Mouse (Mus musculus) midbrain, embryonic 11.5 days (tissue): ENCODE data around the gene Slc34a3. TPM values are rescaled to one million over a fixed set of nuclear protein-coding genes. Genes with fewer than 3 reads are reported as not detected.

Experiments used
- ATAC-seq: fragments of 200-750 bp; cut with Nextera tagmentation; 2 replicates; pipeline ENCODE4 v1.8.0; 2017; ENCODE audit warnings: moderate TSS enrichment, moderate library complexity; ENCODE audit not compliant: low FRiP score
- DNase-seq: peaks from one replicate; pipeline ENCODE4 v3.0.0; 2015; ENCODE audit warnings: low spot score; ENCODE audit errors: missing footprints
- H3K27ac ChIP-seq: fragments of 300-500 bp; sonication (generic); 2 replicates; pipeline ENCODE4 v1.5.1; 2014; ENCODE audit warnings: low read depth, low read length
- H3K27me3 ChIP-seq: fragments of 300-500 bp; sonication (generic); 2 replicates; pipeline ENCODE4 v1.6.1; 2014; ENCODE audit warnings: mild to moderate bottlenecking, low read length, moderate library complexity, mixed read lengths; ENCODE audit not compliant: control insufficient read depth, insufficient read depth
- H3K36me3 ChIP-seq: fragments of 300-500 bp; sonication (generic); 2 replicates; pipeline ENCODE4 v1.6.1; 2014; ENCODE audit warnings: mild to moderate bottlenecking, low read length, moderate library complexity, mixed read lengths; ENCODE audit not compliant: control insufficient read depth, insufficient read depth
- H3K4me1 ChIP-seq: fragments of 300-500 bp; sonication (generic); 2 replicates; pipeline ENCODE4 v1.6.1; 2014; ENCODE audit warnings: low read length; ENCODE audit not compliant: control insufficient read depth, insufficient read depth
- H3K4me2 ChIP-seq: fragments of 300-500 bp; sonication (generic); 2 replicates; pipeline ENCODE4 v1.6.1; 2014; ENCODE audit warnings: mild to moderate bottlenecking, moderate library complexity
- H3K4me3 ChIP-seq: fragments of 300-500 bp; sonication (generic); 2 replicates; pipeline ENCODE4 v1.5.1; 2014; ENCODE audit warnings: low read depth, low read length
- H3K9ac ChIP-seq: fragments of 300-500 bp; sonication (generic); 2 replicates; pipeline ENCODE4 v1.6.1; 2014; ENCODE audit warnings: low read length
- H3K9me3 ChIP-seq: fragments of 300-500 bp; sonication (generic); 2 replicates; pipeline ENCODE4 v1.6.1; 2016; ENCODE audit warnings: low read length; ENCODE audit not compliant: control insufficient read depth
- WGBS: fragments of 180-500 bp; shearing (Covaris S2); extraction: QIAGEN DNeasy Blood & Tissue Kit; methylation state at CpG from one replicate; pipeline ENCODE4 v1.1.7; 2014; 5-methylcytosine and 5-hydroxymethylcytosine counted together
- polyA plus RNA-seq: library from polyadenylated mRNA; unstranded; fragments of >200 nt; fragmentation: Nextera tagmentation; extraction: Ambion mirVana; gene quantifications from 2 replicates; pipeline ENCODE4 v1.2.1, GENCODE M21; 2014

Gene Slc34a3
- not detected in 2 replicates for polyA plus RNA-seq

DNA sequence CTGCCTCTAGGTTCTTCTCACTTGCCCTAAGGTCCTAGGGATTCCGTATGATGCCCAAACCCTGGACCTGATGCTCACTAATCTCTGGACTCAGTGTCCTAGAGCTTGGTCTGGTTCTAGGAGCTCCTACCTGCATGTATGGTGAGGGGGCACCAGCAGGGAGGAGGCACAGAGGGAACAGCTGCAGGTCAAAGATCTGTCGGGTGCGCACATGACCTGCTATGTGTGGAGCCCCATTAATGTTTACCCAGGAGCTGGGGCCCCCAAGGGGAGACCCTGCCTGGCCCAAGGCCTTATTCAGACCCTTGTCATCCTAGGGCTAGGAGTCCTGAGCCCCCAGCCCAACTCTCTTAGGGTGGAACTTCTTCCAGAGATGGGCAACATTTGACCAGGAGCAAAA lies at the start of gene Slc34a3:
Gene Slc34a3, minus strand, starts transcription at position 315 of the 400 bp plus-strand sequence.
- Histone ChIP-seq H3K27ac (no peak within 1 kb of the TSS), H3K9me3 (no peaks in the 10 kb centered on the region), H3K4me2 (no peak within 1 kb of the TSS), H3K27me3 (no peaks in the 10 kb centered on the region), H3K4me3 (no peak within 1 kb of the TSS), H3K36me3 (no peaks in the 10 kb centered on the region), H3K4me1 (no peaks in the 10 kb centered on the region), H3K9ac (no peak within 1 kb of the TSS)
- ATAC-seq (no peak), DNase-seq (peak; percentile 44)
- WGBS = 87% methylated on average over 3 of the region's 3 CpGs

DNA sequence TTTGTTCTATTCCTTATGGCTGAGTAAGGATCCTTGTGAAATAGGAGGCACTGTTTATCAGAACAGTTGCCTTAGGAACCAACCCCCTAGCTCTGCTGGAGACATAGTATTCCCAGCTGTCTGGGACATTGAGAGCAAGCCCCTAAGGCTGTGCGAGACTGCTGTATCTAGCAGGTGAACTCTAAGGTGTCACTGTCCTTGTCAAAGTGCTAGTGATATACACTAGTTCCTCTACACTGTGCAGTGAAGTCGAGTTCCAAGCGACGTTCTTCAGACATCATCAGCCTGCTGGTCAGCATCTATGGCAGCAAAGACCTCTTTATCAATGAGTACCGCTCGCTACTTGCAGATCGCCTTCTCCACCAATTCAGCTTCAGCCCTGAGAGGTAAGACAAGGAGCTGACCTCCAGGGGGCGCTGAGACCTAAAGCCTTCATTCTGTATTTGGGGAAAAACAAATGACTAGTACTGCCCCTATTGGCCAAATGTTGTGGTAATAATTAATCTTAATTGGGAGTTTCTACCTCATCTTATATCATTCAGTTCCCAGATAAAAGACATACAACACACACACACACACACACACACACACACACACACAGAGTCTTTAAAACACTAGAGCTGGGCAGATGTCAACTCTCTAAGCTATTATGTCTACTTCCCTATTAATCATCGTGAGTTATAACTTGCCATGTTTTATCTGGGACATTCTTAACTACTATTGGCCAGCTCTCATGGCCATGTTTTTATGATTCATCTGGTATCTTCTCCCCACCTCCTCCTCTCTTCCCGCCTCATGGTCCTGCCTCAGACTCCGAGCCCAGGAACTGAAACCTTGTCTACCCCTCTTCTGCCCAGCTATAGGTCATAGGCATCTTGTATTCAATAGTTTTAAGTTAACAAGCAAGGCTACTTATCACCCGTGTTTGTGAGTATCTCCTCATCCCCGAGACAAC lies 45.0 kb upstream of the Slc34a3 start:
- Histone ChIP-seq H3K4me3 (no peak overlapping the region), H3K9me3 (no peaks in the 10 kb centered on the region), H3K9ac (no peak overlapping the region), H3K36me3 (peaks cover 40% of the 10 kb centered on the region), H3K4me2 (no peak overlapping the region), H3K27me3 (no peaks in the 10 kb centered on the region), H3K27ac (no peak overlapping the region), H3K4me1 (no peaks in the 10 kb centered on the region)
- 61% methylated on average over 13 of the region's 13 CpGs for WGBS
- no peak for ATAC-seq
- DNase-seq = peak; percentile 96

DNA sequence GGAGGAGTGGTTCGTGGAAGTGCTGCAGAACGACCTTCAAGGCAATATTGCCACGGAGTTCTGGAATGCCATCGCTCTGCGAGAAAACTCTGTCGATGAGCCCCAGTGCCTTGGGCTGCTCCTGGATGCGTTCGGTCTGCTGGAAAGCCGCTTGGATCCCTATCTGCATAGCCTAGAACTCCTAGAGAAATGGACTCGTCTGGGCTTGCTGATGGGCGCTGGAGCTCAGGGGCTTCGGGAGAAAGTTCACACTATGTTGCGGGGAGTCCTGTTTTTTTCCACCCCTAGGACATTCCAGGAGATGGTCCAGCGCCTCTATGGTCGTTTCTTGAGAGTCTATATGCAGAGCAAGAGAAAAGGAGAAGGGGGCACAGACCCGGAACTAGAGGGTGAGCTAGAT lies 38.8 kb upstream of the Slc34a3 start:
- Histone ChIP-seq H3K9me3 (no peaks in the 10 kb centered on the region), H3K27ac (no peak overlapping the region), H3K4me2 (peak overlapping the region; percentile 70)

DNA sequence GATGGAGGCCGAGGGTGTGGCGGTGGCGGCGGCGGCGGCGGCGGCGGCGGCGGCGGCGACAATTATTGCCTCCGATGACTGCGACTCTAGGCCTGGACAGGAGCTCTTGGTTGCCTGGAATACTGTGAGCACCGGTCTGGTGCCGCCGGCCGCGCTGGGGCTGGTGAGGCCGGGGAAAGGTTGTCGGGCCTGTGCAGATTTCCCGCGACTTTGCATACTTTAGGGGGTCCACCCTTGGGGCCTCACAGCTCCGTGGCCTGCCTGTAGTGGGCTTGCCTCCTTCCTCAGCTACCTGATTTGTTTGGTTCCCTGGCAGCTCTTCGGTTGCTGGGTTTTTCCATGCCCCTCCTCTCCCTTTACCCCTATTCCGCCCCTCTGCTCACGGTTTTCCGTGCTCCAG lies 38.4 kb upstream of the Slc34a3 start:
- WGBS = under 1% methylated on average over 26 of the region's 29 CpGs
- DNase-seq = no peak
- Histone ChIP-seq H3K4me2 (peak overlapping the region; percentile 70), H3K4me3 (peak overlapping the region; percentile 83), H3K27ac (no peak overlapping the region), H3K9me3 (no peaks in the 10 kb centered on the region), H3K9ac (peak overlapping the region; percentile 91), H3K36me3 (peaks cover 14% of the 10 kb centered on the region), H3K27me3 (no peaks in the 10 kb centered on the region), H3K4me1 (peaks cover 20% of the 10 kb centered on the region)
- peak; percentile 71 for ATAC-seq

More for the DNA sequence above, 38.8 kb upstream of the Slc34a3 start:
- WGBS = 40% methylated on average over 16 of the region's 16 CpGs
- Histone ChIP-seq H3K4me3 (peak overlapping the region; percentile 83), H3K9ac (peak overlapping the region; percentile 91), H3K36me3 (peaks cover 16% of the 10 kb centered on the region), H3K27me3 (no peaks in the 10 kb centered on the region), H3K4me1 (peaks cover 20% of the 10 kb centered on the region)
- peak; percentile 86 for DNase-seq
- no peak for ATAC-seq

DNA sequence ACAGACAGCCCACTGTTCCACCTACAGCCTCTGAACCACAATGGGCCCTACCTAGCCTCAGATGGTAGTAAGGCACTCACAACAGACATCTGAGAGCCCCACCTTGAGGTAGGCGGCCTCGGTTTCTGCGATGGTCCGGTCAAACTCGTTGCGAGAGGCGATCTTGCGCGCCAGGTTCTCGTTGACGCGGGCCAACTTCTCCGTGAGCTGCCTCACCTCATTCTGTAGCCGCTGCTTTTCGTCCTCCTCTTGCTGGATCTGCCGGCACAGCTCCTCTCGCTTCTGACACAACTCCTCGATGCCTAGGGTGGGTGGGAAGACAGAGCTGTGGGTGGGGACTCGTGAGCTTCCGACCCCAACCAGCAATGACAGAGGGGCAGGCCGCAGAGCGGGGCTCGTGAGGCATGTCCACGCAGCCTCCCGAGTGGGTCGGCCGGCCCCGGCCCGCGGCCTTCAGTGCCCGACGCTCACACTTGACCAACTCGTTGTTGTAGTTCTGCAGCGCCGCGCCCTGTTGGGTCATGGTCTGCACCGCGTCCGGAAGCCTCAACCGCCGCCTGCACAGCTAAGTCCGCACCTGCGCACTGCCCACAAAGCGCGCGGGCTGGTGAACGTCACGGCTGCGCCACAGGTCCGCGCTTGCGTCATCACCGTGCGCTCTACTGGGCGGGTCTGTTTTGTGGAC lies 37.8 kb upstream of the Slc34a3 start, which contains the start of the genes Ssna1 and Anapc2:
Gene Ssna1, minus strand, starts transcription at position 612 of the 685 bp plus-strand sequence.
Gene Anapc2, plus strand, starts transcription at position 652 of the 685 bp plus-strand sequence.
- Histone ChIP-seq H3K9me3 (no peaks in the 10 kb centered on the region), H3K27ac (peak within 1 kb of the TSS; percentile 59; the same call in 1 of the 2 replicates), H3K4me3 (peak within 1 kb of the TSS; percentile 83), H3K4me2 (peak within 1 kb of the TSS; percentile 97), H3K36me3 (peaks cover 14% of the 10 kb centered on the region), H3K4me1 (peaks cover 20% of the 10 kb centered on the region), H3K27me3 (no peaks in the 10 kb centered on the region), H3K9ac (peak within 1 kb of the TSS; percentile 91)
- under 1% methylated on average over 55 of the region's 55 CpGs for WGBS
- DNase-seq (peak; percentile 100), ATAC-seq (peak; percentile 97)

DNA sequence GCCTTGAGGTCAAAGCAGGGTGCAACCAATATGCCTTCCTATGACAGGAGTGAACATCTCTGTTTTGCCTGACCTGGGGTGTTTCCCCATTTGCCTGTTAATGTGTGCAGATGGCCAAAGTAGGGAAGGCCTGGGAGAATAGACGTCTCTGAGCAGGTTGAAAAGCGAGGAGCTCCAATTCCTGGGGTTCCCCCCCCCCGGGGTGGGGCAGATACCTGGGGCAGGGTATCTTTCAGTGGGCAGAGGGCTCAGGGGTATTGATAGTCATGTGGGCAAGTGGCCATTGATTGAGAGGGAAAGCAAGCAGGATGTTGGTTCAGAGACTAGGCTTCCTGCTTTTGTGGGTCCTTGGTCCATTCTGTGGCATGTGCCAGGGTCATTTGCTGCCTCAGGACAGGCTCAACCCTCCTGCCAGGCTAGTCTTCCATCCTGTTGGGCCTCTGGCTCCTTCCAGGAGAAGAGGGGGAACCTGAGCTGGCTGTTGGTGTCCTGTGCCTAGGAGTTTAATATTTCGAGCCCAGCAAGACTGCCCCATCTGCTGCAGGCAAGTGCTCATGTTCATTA lies 33.7 kb upstream of the Slc34a3 start:
- WGBS = 75% methylated on average over 4 of the region's 4 CpGs
- Histone ChIP-seq H3K27ac (no peak overlapping the region), H3K36me3 (peaks cover 2% of the 10 kb centered on the region; the same call in 1 of the 2 replicates), H3K9ac (no peak overlapping the region), H3K9me3 (no peaks in the 10 kb centered on the region), H3K4me3 (no peak overlapping the region), H3K27me3 (peaks cover 19% of the 10 kb centered on the region), H3K4me1 (peaks cover 24% of the 10 kb centered on the region), H3K4me2 (no peak overlapping the region)
- peak; percentile 17 for DNase-seq
- ATAC-seq = no peak

DNA sequence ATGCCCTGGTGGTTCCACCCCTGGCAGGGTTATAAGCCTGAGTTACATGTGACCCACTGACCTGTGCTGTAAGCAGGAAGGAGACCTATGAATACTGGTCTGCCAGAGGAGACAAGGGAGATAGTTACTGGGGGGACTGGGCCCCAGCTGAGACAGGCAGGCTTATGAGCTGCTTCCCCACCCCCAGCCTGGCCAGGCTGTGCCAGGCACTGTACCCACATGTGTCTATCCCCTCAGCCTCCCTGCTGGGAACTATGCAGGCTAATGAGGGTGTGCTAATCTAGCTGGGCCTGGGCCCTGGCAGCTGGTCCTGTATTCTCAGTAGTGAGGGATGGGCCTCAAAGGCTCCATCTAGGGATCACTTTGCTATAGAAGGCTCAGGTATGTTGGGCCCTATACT lies 33.1 kb upstream of the Slc34a3 start:
- Histone ChIP-seq H3K27me3 (peaks cover 19% of the 10 kb centered on the region), H3K9ac (no peak overlapping the region), H3K27ac (no peak overlapping the region), H3K4me3 (no peak overlapping the region), H3K4me1 (peaks cover 23% of the 10 kb centered on the region), H3K36me3 (peaks cover 2% of the 10 kb centered on the region; the same call in 1 of the 2 replicates), H3K9me3 (no peaks in the 10 kb centered on the region), H3K4me2 (no peak overlapping the region)
- ATAC-seq (no peak), DNase-seq (no peak)

DNA sequence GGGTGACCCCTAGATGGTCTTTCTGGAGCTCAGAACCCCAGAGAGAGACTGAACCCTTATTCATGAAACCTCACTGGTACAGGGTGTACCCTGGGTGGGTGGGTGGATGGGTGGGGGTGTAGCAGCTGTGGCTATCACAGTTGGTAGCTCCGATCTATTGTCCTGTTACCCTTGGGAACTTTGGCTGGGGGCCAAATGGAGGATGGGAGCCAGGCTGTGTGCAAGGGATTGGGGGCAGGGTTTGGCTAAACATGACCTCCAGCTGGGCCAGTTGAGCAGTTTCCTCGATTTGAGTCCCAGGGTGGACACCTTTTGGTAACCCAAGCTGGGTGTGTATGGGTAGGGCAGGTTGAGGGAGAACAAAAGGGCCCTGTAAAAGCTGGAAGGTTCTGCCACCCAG lies 32.6 kb upstream of the Slc34a3 start:
- DNase-seq (peak; percentile 60), ATAC-seq (no peak)
- Histone ChIP-seq H3K27me3 (peaks cover 19% of the 10 kb centered on the region), H3K27ac (no peak overlapping the region), H3K4me3 (no peak overlapping the region), H3K9ac (0 out of 2 replicates have a peak overlapping the region, but pooled peaks have one; percentile 13), H3K36me3 (peaks cover 2% of the 10 kb centered on the region; the same call in 1 of the 2 replicates), H3K9me3 (no peaks in the 10 kb centered on the region), H3K4me2 (no peak overlapping the region), H3K4me1 (peaks cover 23% of the 10 kb centered on the region)
- WGBS = 61% methylated on average over 2 of the region's 2 CpGs
